Mouse (Mus musculus): Measurements from ENCODE around the gene Iglon5. TPM values are rescaled to one million over a fixed set of nuclear protein-coding genes. Genes with fewer than 3 reads are reported as not detected.

Iglon5 gene
- not detected for total RNA-seq (2023)

GRCm38 (mm10) chr7:43489631-43490125 is at the start of gene Iglon5:
TSS of gene Iglon5 (minus strand) at chr7:43490075.

GRCm38 (mm10) chr7:43462851-43463250 is 27.0 kb downstream of the Iglon5 start, which contains the start of gene Vsig10l:
TSS of gene Vsig10l (plus strand) at chr7:43463151.

DNA sequence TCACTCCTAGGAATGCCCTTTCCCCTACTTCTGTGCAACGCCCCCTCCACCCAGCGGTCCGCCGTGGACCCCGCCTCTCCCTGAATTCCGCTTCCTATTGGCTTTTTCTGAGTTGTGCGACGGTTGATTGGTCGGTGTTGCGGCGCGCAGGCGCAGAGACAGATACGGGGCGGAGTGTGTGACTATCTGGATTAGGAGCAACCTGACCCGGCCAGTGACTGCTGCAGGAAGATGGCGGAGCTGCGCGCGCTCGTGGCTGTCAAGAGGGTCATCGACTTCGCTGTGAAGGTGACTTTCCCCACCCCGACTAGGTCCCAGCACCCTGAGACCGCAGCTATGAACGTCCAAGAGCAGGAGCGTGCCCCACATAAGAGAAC is 46.0 kb downstream of the Iglon5 start, which contains the start of the genes Etfb and Gm45233:
TSS of gene Etfb (plus strand) at position 167 of the 377 bp plus-strand sequence.
TSS of gene Gm45233 (plus strand) at position 212 of the 377 bp plus-strand sequence.

DNA sequence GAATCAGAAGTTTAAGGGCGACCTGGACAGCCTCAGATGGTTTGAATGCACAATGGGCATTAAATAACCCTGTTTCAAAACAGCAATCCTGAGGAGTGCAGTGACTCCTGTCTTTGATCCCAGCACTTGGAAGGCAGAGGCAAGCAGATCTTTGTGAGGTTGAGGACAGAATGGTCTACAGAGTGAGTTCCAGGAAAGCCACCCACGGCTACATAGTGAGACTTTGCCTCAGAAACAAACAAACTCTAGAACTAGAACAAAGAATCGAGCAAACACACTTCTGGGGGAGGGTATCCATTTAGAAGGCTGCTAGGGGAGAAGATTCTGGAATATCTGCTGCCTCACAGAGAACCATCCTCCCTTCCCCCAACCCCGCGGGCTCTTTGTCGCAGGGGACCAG is 49.4 kb downstream of the Iglon5 start, which contains the start of gene Cldnd2:
TSS of gene Cldnd2 (plus strand) at position 301 of the 400 bp plus-strand sequence.

GRCm38 (mm10) chr7:43436341-43437255 is 53.3 kb downstream of the Iglon5 start, which contains the start of gene Nkg7:
TSS of gene Nkg7 (plus strand) at chr7:43437073.

GRCm38 (mm10) chr7:43427406-43427805 is 62.5 kb downstream of the Iglon5 start, which contains the start of gene Lim2:
TSS of gene Lim2 (plus strand) at chr7:43427670.

Other genes starting within 250 kb of the Iglon5 start
- gene Zfp715, start 176.8 kb downstream of the Iglon5 start, total RNA-seq (2023): 26.8 TPM
- gene Siglecf, start 138.7 kb downstream of the Iglon5 start, total RNA-seq (2023): not detected
- 11.2 TPM for gene Siglecg, start 81.9 kb downstream of the Iglon5 start, total RNA-seq (2023)
- not detected for gene Lim2, start 62.4 kb downstream of the Iglon5 start, total RNA-seq (2023)
- gene Nkg7, start 53.0 kb downstream of the Iglon5 start, total RNA-seq (2023): 25.9 TPM
- not detected for gene Cldnd2, start 49.3 kb downstream of the Iglon5 start, total RNA-seq (2023)
- 27.6 TPM for gene Etfb, start 46.0 kb downstream of the Iglon5 start, total RNA-seq (2023)
- gene Gm45233, start 45.9 kb downstream of the Iglon5 start, total RNA-seq (2023): not detected
- 2.2 TPM for gene Vsig10l, start 26.9 kb downstream of the Iglon5 start, total RNA-seq (2023)
- gene 4931406B18Rik, start 15.9 kb upstream of the Iglon5 start, total RNA-seq (2023): not detected
- gene Cd33, start 54.4 kb upstream of the Iglon5 start, total RNA-seq (2023): 1.2 TPM
- gene Zfp658, start 72.2 kb upstream of the Iglon5 start, total RNA-seq (2023): 7.1 TPM
- gene Zfp719, start 89.5 kb upstream of the Iglon5 start, total RNA-seq (2023): 10.3 TPM
- not detected for gene Zfp819, start 117.1 kb upstream of the Iglon5 start, total RNA-seq (2023)
- not detected for gene Ceacam18, start 144.6 kb upstream of the Iglon5 start, total RNA-seq (2023)
- 2.2 TPM for gene Siglece, start 170.1 kb upstream of the Iglon5 start, total RNA-seq (2023)
- gene Ctu1, start 181.9 kb upstream of the Iglon5 start, total RNA-seq (2023): 9.4 TPM
- gene Klk14, start 200.3 kb upstream of the Iglon5 start, total RNA-seq (2023): not detected
- not detected for gene Klk13, start 222.5 kb upstream of the Iglon5 start, total RNA-seq (2023)